In genomic region chr4:58575831-58576230, GRCm38 (mm10) we compare ENCODE assay signal across 16 mouse cellular contexts. TPM values are rescaled to one million over a fixed set of nuclear protein-coding genes. Genes with fewer than 3 reads are reported as not detected.
A peak's percentile ranks its signal among the peaks of the same experiment; 100 is the strongest.
DNase-seq lines count a peak whose midpoint lies in the region.
"Had no signal": no experiment of that assay in that cellular context is flagged by ENCODE, and none has a peak within 500 bp of the region (broad histone marks: within the 10 kb centered on the region; RNA-seq: fewer than 3 reads in every experiment).

No protein-coding gene starts in this region.

- peak; percentile 73 for DNase-seq in gastrocnemius, adult 18-20 months (ENCODE audit: low spot score)
- no peak for DNase-seq in gastrocnemius, postnatal 10 days
- peak; percentile 7 to 24 for DNase-seq in lung, adult 18-20 months
- DNase-seq in lung, postnatal 4 days = no peak
- peak; percentile 54 for DNase-seq in gastrocnemius, postnatal 25 days
- peak; percentile 56 for DNase-seq in heart, postnatal 25 days (ENCODE audit: low spot score)
- DNase-seq in left cerebral cortex, adult 18-20 months (ENCODE audit: low spot score in 2 of 2) = no peak
- no peak for DNase-seq in frontal cortex, adult 2 months (ENCODE audit: extremely low spot score in 1 of 2, low spot score in 1 of 2)
- DNase-seq: adrenal gland, postnatal 10 days; cerebellum, adult 8-10 months; kidney, postnatal 25 days; layer of hippocampus, postnatal 36 days; midbrain, embryonic 14.5 days; right cerebral cortex, postnatal 14 days; spleen, adult 18-20 months; thymus, postnatal 14 days had no signal

- intact Hi-C loops in heart, postnatal 25 days (cut with DNase I) = no loop called here

RNA-seq across cellular contexts. Expression of gene Lpar1, which starts 22.1 kb away (rescaled TPM):
- 10 to 100 TPM in 1 of 2 experiments, 1 to 10 TPM in 1; 4.4 to 10.2 TPM for total RNA-seq in gastrocnemius, adult 18-20 months (2021)
- total RNA-seq in gastrocnemius, postnatal 10 days (2021) = 10 to 100 TPM; 32.5 to 46.0 TPM
- total RNA-seq in gastrocnemius, postnatal 25 days (2021) = 10 to 100 TPM; 14.8 to 15.4 TPM
- total RNA-seq in heart, postnatal 25 days (2021) = 10 to 100 TPM; 11.1 to 14.3 TPM
- 10 to 100 TPM; 14.1 to 19.4 TPM for total RNA-seq in left cerebral cortex, adult 18-20 months (2021)
- 25.1 and 29.2 TPM in 2 replicates for polyA plus RNA-seq in frontal cortex, adult 2 months (2012; rRNA removed)

Comparison
In these comparisons a context has a peak if more than half of its experiments do, and no peak if none do; other contexts are left out.
1. DNase-seq: peak in gastrocnemius, adult 18-20 months (single experiment), lung, adult 18-20 months (2 of 2), gastrocnemius, postnatal 25 days (single experiment) and heart, postnatal 25 days (single experiment); none in gastrocnemius, postnatal 10 days (single experiment), lung, postnatal 4 days (0 of 2), left cerebral cortex, adult 18-20 months (0 of 2) and frontal cortex, adult 2 months (0 of 2).